Mouse (Mus musculus) liver, postnatal 0 days (tissue): ENCODE results near the gene Usp13. TPM values are rescaled to one million over a fixed set of nuclear protein-coding genes. Genes with fewer than 3 reads are reported as not detected.
A peak's percentile ranks its signal among the peaks of the same experiment; 100 is the strongest.

Experiments used
- ATAC-seq: fragments of 200-750 bp; cut with Nextera tagmentation; 2 replicates; pipeline ENCODE4 v1.8.0; 2017; ENCODE audit warnings: mild to moderate bottlenecking, moderate library complexity
- DNase-seq: peaks from one replicate; pipeline ENCODE4 v3.0.0-alpha.2; 2016
- H3K27ac ChIP-seq: fragments of 300-500 bp; sonication (generic); 2 replicates; pipeline ENCODE4 v1.5.1; 2014; ENCODE audit warnings: antibody characterized with exemption, moderate library complexity, mild to moderate bottlenecking, low read depth
- H3K27me3 ChIP-seq: fragments of 300-500 bp; sonication (generic); 2 replicates; pipeline ENCODE4 v1.6.1; 2014; ENCODE audit warnings: low read length, control low read depth, mixed read lengths; ENCODE audit not compliant: insufficient read depth
- H3K36me3 ChIP-seq: fragments of 300-500 bp; sonication (generic); replicated peaks from 2 replicates; pipeline ENCODE4 v1.6.1; 2014; ENCODE audit warnings: mild to moderate bottlenecking, control low read depth, low read length, moderate library complexity, mixed read lengths; ENCODE audit not compliant: insufficient read depth
- H3K4me1 ChIP-seq: fragments of 300-500 bp; sonication (generic); 2 replicates; pipeline ENCODE4 v1.6.1; 2014; ENCODE audit warnings: antibody characterized with exemption, mild to moderate bottlenecking, control low read depth; ENCODE audit not compliant: insufficient read depth
- H3K4me2 ChIP-seq: fragments of 300-500 bp; sonication (generic); 2 replicates; pipeline ENCODE4 v1.6.1; 2014; ENCODE audit warnings: low read depth, mild to moderate bottlenecking, low read length, moderate library complexity, mixed read lengths
- H3K4me3 ChIP-seq: fragments of 300-500 bp; sonication (generic); 2 replicates; pipeline ENCODE4 v1.5.1; 2014; ENCODE audit warnings: low read depth, low read length
- H3K9ac ChIP-seq: fragments of 300-500 bp; sonication (generic); replicated peaks from 2 replicates; pipeline ENCODE4 v1.6.1; 2014; ENCODE audit warnings: mild to moderate bottlenecking, moderate library complexity
- H3K9me3 ChIP-seq: fragments of 300-500 bp; sonication (generic); 2 replicates; pipeline ENCODE4 v1.6.1; 2016; ENCODE audit warnings: mild to moderate bottlenecking, control low read depth, low read length, mixed read lengths
- CTCF ChIP-seq: sonication (generic); IDR thresholded peaks from 2 replicates; pipeline ENCODE4 v1.5.1; 2016; ENCODE audit warnings: antibody characterized with exemption, low read depth
- EP300 ChIP-seq: IDR thresholded peaks from 2 replicates; pipeline ENCODE4 v1.6.1; 2016; ENCODE audit warnings: antibody characterized with exemption, low read depth, mild to moderate bottlenecking
- WGBS: fragments of 180-500 bp; shearing (Covaris S2); extraction: QIAGEN DNeasy Blood & Tissue Kit; methylation state at CpG from one replicate; pipeline ENCODE4 v1.1.7; 2014; ENCODE audit not compliant: insufficient replicate concordance; 5-methylcytosine and 5-hydroxymethylcytosine counted together
- polyA plus RNA-seq: library from polyadenylated mRNA; unstranded; fragments of >200 nt; fragmentation: Nextera tagmentation; extraction: Ambion mirVana; gene quantifications from 2 replicates; pipeline ENCODE4 v1.2.1, GENCODE M21; 2015

Usp13 gene
- polyA plus RNA-seq, 1 experiment from 2014 or later, result 0.06 TPM

DNA sequence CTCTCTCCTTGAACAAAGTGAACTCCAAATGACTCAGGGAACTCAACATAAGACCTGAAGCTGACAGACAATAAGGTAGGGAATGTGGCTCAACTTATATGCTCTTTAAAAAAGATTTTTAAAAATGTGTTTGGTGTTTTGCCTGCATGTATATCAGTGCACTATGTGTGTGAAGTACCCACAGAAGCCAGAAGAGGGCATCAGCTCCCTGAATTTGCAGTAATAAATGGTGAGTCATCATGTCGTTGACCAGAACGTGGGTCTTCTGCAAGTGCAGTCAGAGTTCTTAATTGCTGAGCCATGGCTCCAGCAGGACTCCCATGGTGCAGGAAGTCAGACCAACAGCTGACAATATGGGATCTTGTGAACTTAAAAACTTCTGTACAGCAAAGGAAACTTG is 148.2 kb downstream of the Usp13 start:
- Histone ChIP-seq H3K4me2 (no peak overlapping the region), H3K9me3 (no peaks in the 10 kb centered on the region), H3K4me1 (no peaks in the 10 kb centered on the region), H3K27ac (no peak overlapping the region), H3K9ac (no peak overlapping the region), H3K36me3 (no peaks in the 10 kb centered on the region), H3K4me3 (no peak overlapping the region), H3K27me3 (no peaks in the 10 kb centered on the region)
- ATAC-seq, result no peak
- TF ChIP-seq CTCF (peak; percentile 49), EP300 (no peak)
- DNase-seq, result no peak
- WGBS, result 2% methylated on average over 2 of the region's 2 CpGs

DNA sequence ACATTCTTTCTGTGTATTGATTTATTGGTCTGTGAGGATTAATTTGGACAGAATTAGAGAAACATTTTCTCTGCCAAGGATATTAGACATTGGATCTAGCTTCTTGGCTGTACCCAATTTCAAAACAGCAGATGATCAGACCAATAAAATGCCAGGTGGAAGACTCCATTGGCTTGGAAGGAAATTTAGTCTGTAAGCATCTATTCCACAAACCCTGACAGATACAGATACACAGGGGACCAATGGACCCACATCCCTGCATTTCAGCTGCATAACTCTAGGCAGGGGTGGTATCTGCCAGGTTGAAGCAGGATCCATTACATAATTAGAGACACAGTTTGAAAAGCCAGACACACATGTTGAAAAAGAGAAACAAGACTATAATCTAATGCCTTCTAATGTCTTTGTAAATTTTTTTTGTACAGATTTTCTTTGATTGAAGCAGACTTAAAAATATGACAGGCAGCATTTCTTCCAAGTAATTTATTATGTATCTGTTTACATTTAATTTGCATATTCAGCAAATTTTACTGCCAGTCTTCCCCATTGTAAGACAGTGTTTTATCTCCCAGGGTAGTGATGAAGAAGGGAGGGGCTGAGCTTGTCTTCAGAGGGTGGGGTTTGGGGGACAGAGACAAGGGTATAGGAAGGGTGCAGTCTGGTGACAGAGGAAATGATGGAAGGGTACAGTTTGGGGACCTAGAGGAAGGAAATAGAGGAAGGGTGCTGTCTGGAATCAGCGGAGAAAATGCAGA is 151.5 kb downstream of the Usp13 start:
- H3K27ac ChIP-seq, result no peak overlapping the region
- H3K4me2 ChIP-seq, result no peak overlapping the region
- no peak for TF ChIP-seq EP300
- H3K9me3 ChIP-seq, result no peaks in the 10 kb centered on the region; the same call in 1 of the 2 replicates
- H3K4me1 ChIP-seq, result no peaks in the 10 kb centered on the region
- DNase-seq, result no peak
- no peak overlapping the region for H3K9ac ChIP-seq
- ATAC-seq, result no peak
- no peaks in the 10 kb centered on the region for H3K36me3 ChIP-seq
- no peak overlapping the region for H3K4me3 ChIP-seq
- 55% methylated on average over 1 of the region's 1 CpGs for WGBS
- H3K27me3 ChIP-seq, result no peaks in the 10 kb centered on the region

DNA sequence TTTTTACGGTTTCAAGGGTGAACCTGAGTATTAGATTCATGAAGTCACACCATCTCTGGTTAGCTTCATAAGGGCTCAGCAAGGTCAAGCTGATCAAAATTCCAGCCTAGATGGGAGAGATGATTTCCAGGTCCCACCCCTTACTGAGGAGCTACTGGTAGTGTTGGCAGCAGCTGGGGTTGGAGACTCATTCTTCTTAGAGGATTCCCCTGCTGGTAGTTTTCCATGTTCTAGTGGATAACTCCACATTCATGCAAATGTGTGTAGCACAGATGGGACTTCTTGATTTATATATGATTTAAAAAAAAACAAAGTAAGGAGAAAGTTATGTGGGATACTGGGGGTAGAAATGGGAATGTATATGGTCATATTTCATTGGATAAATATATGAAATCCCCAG is 152.9 kb downstream of the Usp13 start:
- Histone ChIP-seq H3K36me3 (no peaks in the 10 kb centered on the region), H3K9ac (no peak overlapping the region), H3K27me3 (no peaks in the 10 kb centered on the region), H3K9me3 (no peaks in the 10 kb centered on the region; the same call in 1 of the 2 replicates), H3K4me2 (no peak overlapping the region), H3K27ac (no peak overlapping the region), H3K4me1 (no peaks in the 10 kb centered on the region), H3K4me3 (no peak overlapping the region)
- TF ChIP-seq CTCF, result no peak
- no peak for TF ChIP-seq EP300
- no peak for DNase-seq
- ATAC-seq, result no peak
- 89% methylated on average over 1 of the region's 1 CpGs for WGBS

DNA sequence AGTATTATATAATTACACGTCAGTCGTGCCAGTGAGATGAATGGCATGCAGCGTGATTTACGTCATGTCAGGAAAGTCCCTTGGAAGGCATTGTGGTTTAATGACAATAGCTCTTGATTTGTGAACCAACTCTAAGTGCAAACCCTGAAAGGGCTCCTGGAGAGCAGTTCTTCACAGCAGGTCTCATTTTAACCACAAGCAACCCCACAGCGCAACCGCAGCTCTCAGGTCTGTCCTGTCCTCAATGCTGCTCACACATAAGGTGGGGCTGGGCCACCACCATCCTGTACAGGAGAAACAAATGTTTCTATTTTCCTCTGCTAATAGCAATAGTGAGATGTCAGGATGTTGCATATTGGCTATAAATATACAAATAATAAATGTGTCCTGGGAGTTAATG is 161.9 kb downstream of the Usp13 start:
- TF ChIP-seq CTCF (no peak), EP300 (no peak)
- H3K4me2 ChIP-seq, result no peak overlapping the region
- no peaks in the 10 kb centered on the region for H3K27me3 ChIP-seq
- H3K36me3 ChIP-seq, result no peaks in the 10 kb centered on the region
- DNase-seq, result no peak
- WGBS, result 37% methylated on average over 6 of the region's 6 CpGs
- H3K4me3 ChIP-seq, result no peak overlapping the region
- no peak overlapping the region for H3K27ac ChIP-seq
- H3K9ac ChIP-seq, result no peak overlapping the region
- no peaks in the 10 kb centered on the region for H3K9me3 ChIP-seq
- H3K4me1 ChIP-seq, result no peaks in the 10 kb centered on the region
- ATAC-seq, result no peak

DNA sequence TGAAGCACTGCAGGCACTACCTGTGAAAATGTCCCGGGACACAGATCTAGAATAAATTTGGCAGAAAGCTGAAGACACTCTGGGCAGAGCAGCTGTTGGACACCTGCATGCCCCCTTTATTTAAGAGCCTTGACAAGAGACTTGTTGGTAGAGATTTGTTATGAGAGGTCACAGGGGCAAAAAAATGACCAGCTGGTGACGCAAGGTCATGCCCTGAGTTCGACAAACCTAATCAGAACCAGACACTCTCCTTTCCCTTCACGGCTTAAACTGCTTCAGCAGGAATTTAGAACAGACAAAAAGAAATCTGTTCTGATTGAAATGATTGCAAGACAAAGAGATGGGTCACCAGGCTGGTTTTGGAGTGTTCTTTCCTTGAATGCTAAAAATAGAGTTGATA is 162.6 kb downstream of the Usp13 start:
- DNase-seq (no peak), ATAC-seq (no peak)
- no peak overlapping the region for H3K4me3 ChIP-seq
- no peaks in the 10 kb centered on the region for H3K36me3 ChIP-seq
- no peak overlapping the region for H3K4me2 ChIP-seq
- no peak overlapping the region for H3K9ac ChIP-seq
- TF ChIP-seq CTCF, result no peak
- TF ChIP-seq EP300, result no peak
- H3K27me3 ChIP-seq, result no peaks in the 10 kb centered on the region
- WGBS, result 64% methylated on average over 4 of the region's 4 CpGs
- H3K9me3 ChIP-seq, result no peaks in the 10 kb centered on the region
- H3K4me1 ChIP-seq, result no peaks in the 10 kb centered on the region
- no peak overlapping the region for H3K27ac ChIP-seq

DNA sequence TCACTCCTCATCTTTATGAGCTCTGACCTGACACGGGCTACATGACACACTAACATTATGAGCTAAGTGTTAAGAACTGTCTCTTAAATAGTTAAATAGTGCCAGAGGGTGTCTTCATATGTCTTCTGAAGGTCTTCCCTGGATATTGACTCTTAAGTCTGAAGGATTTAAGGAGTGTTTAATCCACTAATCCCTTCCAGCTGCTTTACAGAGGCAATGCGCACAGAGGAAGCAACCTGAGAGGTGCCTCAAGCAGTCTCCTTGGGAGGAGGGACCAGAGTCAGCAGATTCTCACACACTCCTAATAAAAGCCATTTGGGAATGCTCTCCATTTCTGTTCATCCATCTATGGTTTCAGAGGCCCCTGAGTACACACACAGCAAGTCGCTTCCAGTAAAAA is 167.8 kb downstream of the Usp13 start:
- no peak overlapping the region for H3K9ac ChIP-seq
- 80% methylated on average over 3 of the region's 3 CpGs for WGBS
- no peaks in the 10 kb centered on the region for H3K27me3 ChIP-seq
- no peak overlapping the region for H3K4me2 ChIP-seq
- H3K36me3 ChIP-seq, result no peaks in the 10 kb centered on the region
- H3K27ac ChIP-seq, result no peak overlapping the region
- ATAC-seq, result no peak
- no peak overlapping the region for H3K4me3 ChIP-seq
- no peak for DNase-seq
- no peak for TF ChIP-seq EP300
- TF ChIP-seq CTCF, result no peak
- H3K9me3 ChIP-seq, result no peaks in the 10 kb centered on the region
- H3K4me1 ChIP-seq, result no peaks in the 10 kb centered on the region

Other genes with a start within 250 kb of the Usp13 start
- 6.6 and 6.7 TPM in 2 replicates for gene Gnb4, start 201.0 kb upstream of the Usp13 start, polyA plus RNA-seq
- 40.0 and 42.1 TPM in 2 replicates for gene Actl6a, start 111.2 kb upstream of the Usp13 start, polyA plus RNA-seq
- gene Ndufb5, start 80.6 kb upstream of the Usp13 start, polyA plus RNA-seq, result 235 and 240 TPM in 2 replicates
- gene Mrpl47, start 79.9 kb upstream of the Usp13 start, polyA plus RNA-seq, result 15.2 and 18.2 TPM in 2 replicates